Mouse (Mus musculus): ENCODE results near the gene Tbc1d2b.

The Tbc1d2b gene

GRCm38 (mm10) chr9:90272346-90272745 lies 1.7 kb upstream of the Tbc1d2b start:
- no peak for TF ChIP-seq GATA4 (IDR thresholded peaks at IDR 0.05; ENCODE audit: insufficient replicate concordance, low read length)

DNA sequence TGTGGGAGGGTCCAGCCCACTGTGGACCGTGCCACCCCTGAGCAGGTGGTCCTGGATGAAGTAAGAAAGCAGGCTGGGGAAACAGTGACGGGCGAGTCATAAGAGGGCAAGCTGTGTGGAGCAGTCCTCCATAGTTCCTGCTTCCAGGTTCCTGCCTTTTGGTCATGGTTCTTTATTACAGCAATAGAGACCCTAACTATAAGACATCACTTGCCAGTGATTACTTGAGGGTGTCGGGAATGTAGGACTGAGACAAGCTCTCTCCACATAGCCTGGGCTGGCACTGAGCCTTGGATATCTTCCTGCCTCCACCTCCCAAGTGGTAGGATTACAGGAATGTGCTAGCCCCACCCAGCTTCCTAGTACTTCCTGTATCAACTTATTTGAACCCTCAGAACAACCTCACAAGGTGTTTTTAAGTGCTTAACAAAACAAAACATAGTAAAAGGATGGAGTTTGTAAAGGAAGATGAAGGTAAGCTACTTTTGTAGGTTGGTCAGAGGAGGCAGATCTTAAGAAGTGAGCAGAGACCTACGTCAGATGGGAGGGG lies 1.0 kb upstream of the Tbc1d2b start:
- TF ChIP-seq GATA4 (IDR thresholded peaks at IDR 0.05; ENCODE audit: insufficient replicate concordance, low read length), result no peak

- TF ChIP-seq GATA4 (IDR thresholded peaks at IDR 0.05; ENCODE audit: insufficient replicate concordance, low read length), result no peak
These were observed 316 bp upstream of the Tbc1d2b start for GRCm38 (mm10) chr9:90270944-90271295.

DNA sequence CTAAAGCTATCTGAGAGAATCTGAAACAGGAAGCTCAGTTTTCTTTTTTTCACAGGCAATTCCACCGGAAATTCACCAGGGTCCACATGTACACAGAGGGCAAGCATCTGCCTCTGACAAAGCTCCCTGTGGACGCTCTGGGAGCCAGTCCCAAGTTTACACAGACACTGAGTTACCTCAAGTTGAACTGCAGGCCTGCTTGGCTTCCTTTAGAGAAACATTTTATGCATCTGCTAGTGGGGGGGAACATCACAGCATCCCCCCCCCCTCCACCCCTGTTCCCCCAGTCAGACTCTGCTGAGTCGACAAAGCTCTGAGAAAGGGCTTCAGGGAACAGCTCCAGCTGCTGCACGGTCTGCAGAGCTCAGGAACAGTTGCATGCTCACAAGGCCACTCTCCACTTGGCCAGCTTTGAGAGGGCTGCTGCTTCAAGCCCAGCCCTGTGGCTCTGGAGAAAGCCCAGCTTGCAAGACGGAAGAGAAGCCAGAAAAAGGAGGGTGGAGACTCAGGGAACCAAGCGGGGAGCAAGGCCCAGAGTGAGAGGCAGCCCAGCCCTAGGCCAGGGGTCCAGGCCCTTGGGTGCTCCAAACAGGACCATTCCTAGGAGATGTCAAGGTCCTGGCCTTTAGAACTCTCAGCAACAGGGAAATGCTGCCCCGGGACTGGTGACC lies 1.5 kb downstream of the Tbc1d2b start:
- TF ChIP-seq GATA4 (IDR thresholded peaks at IDR 0.05; ENCODE audit: insufficient replicate concordance, low read length), result no peak

- no peak for TF ChIP-seq GATA4 (IDR thresholded peaks at IDR 0.05; ENCODE audit: insufficient replicate concordance, low read length)
These were observed 3.7 kb downstream of the Tbc1d2b start for GRCm38 (mm10) chr9:90266926-90267325.

GRCm38 (mm10) chr9:90266059-90266458 lies 4.5 kb downstream of the Tbc1d2b start:
- no peak for TF ChIP-seq GATA4 (IDR thresholded peaks at IDR 0.05; ENCODE audit: insufficient replicate concordance, low read length)

DNA sequence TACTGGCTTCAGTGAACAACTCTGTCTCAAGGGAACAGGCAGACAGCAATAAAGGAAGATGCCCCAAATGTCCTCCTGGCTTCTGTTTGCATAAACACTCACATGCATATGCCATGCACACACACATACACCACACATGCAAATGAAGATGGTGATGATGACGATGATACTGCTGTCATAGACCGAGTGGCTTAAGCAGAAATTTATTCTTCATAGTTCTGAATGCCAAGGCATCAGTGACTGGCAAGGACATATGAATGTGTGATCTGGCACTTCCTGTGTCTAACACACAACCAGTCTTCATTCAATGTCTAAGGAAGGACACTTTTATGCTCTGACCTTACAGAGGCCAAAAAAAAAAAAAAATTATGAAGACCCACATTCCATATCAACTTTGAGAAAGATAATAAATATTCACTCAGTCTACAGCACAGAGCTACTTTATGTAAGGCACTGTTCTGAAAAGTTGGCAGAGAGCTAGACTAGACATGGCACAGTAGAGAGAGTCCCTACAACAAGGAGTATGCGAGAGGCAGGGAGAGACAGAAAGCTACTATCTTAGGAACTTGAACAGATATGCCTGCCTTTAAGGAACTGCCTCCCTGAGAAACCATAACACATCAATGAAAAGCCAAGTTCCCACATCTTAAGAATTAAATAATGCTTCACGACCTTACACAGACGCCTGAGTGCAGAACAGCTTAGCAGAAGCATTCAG lies 5.1 kb downstream of the Tbc1d2b start:
- TF ChIP-seq GATA4 (IDR thresholded peaks at IDR 0.05; ENCODE audit: insufficient replicate concordance, low read length), result no peak

DNA sequence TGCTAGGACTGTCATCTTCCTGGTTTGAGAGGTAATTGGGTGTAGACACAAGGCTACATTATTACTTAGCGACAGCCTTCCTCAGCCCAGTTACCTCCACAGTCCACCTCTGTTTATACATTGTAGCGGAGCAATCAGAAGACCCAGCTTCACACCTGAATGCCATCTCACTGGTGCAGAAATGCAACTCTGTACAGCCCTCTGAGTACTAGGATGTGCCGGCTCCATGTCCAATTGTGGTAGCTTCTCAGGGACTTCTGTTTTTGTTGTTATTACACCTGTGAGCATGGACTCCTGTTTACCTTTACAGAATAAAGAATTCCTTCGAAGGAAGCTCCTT lies 7.3 kb downstream of the Tbc1d2b start:
- no peak for TF ChIP-seq GATA4 (IDR thresholded peaks at IDR 0.05; ENCODE audit: insufficient replicate concordance, low read length)

- peak; percentile 49; the same call in 1 of the 2 replicates for TF ChIP-seq GATA4 (IDR thresholded peaks at IDR 0.05; ENCODE audit: insufficient replicate concordance, low read length)
These were observed 7.8 kb downstream of the Tbc1d2b start for GRCm38 (mm10) chr9:90262591-90263339.

GRCm38 (mm10) chr9:90262063-90262462 lies 8.5 kb downstream of the Tbc1d2b start:
- no peak for TF ChIP-seq GATA4 (IDR thresholded peaks at IDR 0.05; ENCODE audit: insufficient replicate concordance, low read length)

DNA sequence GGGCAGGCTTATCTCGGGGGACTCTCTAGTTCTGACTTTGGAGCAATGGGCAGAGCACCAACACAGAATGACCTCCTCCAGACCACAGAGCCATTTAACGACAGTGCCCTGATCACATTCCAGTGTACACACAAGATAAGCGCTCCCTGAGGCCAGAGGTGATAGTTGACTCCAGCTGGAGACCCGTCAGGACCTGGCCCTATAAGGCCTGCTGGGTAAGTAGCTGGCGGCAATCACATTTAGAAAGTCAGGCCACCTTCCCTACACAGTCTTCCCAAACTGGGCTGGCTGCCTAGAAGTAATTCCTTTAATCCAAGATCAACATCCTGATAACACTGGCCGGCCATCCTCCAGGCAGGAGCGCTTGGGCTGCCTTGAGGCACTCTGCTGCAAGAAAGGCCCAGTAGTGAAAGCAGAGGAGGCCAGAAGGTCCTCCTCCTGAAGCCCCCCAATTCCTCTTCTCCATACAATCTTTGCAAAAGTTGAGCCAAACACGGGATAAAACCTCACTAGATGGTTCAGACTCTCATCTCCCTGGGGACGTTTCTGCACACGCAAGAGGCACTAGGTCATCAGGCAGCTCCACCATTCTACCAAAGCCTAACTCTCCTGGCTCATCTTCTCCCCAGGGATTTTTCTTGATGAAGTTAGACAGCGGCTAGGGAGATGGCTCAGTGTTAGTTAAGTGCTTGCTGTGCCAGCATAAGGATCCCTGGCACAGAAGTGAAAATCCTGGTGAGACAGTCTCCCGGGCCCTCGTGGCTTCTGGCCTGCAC lies 9.8 kb downstream of the Tbc1d2b start:
- peak; percentile 98 for TF ChIP-seq GATA4 (IDR thresholded peaks at IDR 0.05; ENCODE audit: insufficient replicate concordance, low read length)

- TF ChIP-seq GATA4 (IDR thresholded peaks at IDR 0.05; ENCODE audit: insufficient replicate concordance, low read length), result no peak
These were observed 10.5 kb downstream of the Tbc1d2b start for GRCm38 (mm10) chr9:90260079-90260478.

GRCm38 (mm10) chr9:90259400-90259950 lies 11.1 kb downstream of the Tbc1d2b start:
- no peak for TF ChIP-seq GATA4 (IDR thresholded peaks at IDR 0.05; ENCODE audit: insufficient replicate concordance, low read length)

GRCm38 (mm10) chr9:90257754-90258531 lies 12.7 kb downstream of the Tbc1d2b start:
- no peak for TF ChIP-seq GATA4 (IDR thresholded peaks at IDR 0.05; ENCODE audit: insufficient replicate concordance, low read length)
